Mouse (Mus musculus) CD4-positive, CD25-positive, alpha-beta regulatory T cell, adult 2 months (primary cell): ENCODE results near the gene Vmn2r82.
A peak's percentile ranks its signal among the peaks of the same experiment; 100 is the strongest.
"Not testable (repeated sequence)": the region's sequence is repeated elsewhere in the genome, so short reads cannot be mapped to it uniquely, and the experiment has no call there.

ENCODE experiments used
- DNase-seq: peaks from one replicate; pipeline ENCODE4 v3.0.0-alpha.2; 2012; ENCODE audit warnings: low read depth, low spot score

Gene Vmn2r82

GRCm38 (mm10) chr10:79356220-79356619, at the start of gene Vmn2r82:
Gene Vmn2r82, plus strand, starts transcription at chr10:79356520.
- DNase-seq: not testable (repeated sequence)

- DNase-seq: not testable (repeated sequence)
These were observed 34.1 kb upstream of the Vmn2r82 start for GRCm38 (mm10) chr10:79322033-79322736.

GRCm38 (mm10) chr10:79322737-79323086, 33.6 kb upstream of the Vmn2r82 start:
- DNase-seq: no peak

- DNase-seq: not testable (repeated sequence)
These were observed 43.8 kb downstream of the Vmn2r82 start for GRCm38 (mm10) chr10:79399946-79400700.

- DNase-seq: peak; percentile 81
These were observed 60.9 kb downstream of the Vmn2r82 start for GRCm38 (mm10) chr10:79417142-79417771.

- peak; percentile 23 for DNase-seq
These were observed 61.5 kb downstream of the Vmn2r82 start for GRCm38 (mm10) chr10:79417772-79418170.

GRCm38 (mm10) chr10:79435141-79435820, 79.0 kb downstream of the Vmn2r82 start:
- not testable (repeated sequence) for DNase-seq
